Mouse (Mus musculus) cerebellum, adult 2 months (tissue): ENCODE measurements at regions not wholly inside any gene's neighbourhood (a gene's known extent, or its start where the extent isn't known, plus 50 kb on each side); places are given as distances from the start of the nearest gene placed in this dataset.

Source experiments
- DNase-seq, 2 experiments: peaks; one replicate each; pipeline ENCODE4 v3.0.0; 2021
- H3K27ac ChIP-seq: fragments of 200-500 bp; 2 replicates; pipeline ENCODE4 v1.5.1; 2012; ENCODE audit warnings: low read length, control low read depth, inconsistent platforms; ENCODE audit not compliant: insufficient read depth
- H3K27me3 ChIP-seq: fragments of 200-500 bp; 2 replicates; pipeline ENCODE4 v1.6.1; 2012; ENCODE audit warnings: inconsistent platforms, mild to moderate bottlenecking, low read length, moderate library complexity; ENCODE audit not compliant: control insufficient read depth, insufficient read depth
- H3K4me1 ChIP-seq: fragments of 200-500 bp; 2 replicates; pipeline ENCODE4 v1.6.1; 2011; ENCODE audit warnings: low read length; ENCODE audit not compliant: control insufficient read depth, insufficient read depth
- H3K4me3 ChIP-seq: fragments of 200-500 bp; replicated peaks from 2 replicates; pipeline ENCODE3; 2011; ENCODE audit warnings: mild to moderate bottlenecking, low read depth, low read length, control low read depth; ENCODE audit not compliant: insufficient read depth
- CTCF ChIP-seq: fragments of 200-500 bp; IDR thresholded peaks from 2 replicates; pipeline ENCODE4 v1.5.1; 2011; ENCODE audit warnings: low read depth, mild to moderate bottlenecking, control low read depth, low read length, moderate library complexity, borderline replicate concordance; ENCODE audit not compliant: insufficient read depth
- POLR2A ChIP-seq: fragments of 200-500 bp; IDR thresholded peaks from 2 replicates; pipeline ENCODE4 v1.6.1; 2011; ENCODE audit warnings: low read length, control low read depth, borderline replicate concordance; ENCODE audit not compliant: insufficient read depth
- WGBS: fragments of 180-500 bp; shearing (Covaris S2); methylation state at CpG from one replicate; pipeline ENCODE4 v1.1.7; 2018; 5-methylcytosine and 5-hydroxymethylcytosine counted together

DNA sequence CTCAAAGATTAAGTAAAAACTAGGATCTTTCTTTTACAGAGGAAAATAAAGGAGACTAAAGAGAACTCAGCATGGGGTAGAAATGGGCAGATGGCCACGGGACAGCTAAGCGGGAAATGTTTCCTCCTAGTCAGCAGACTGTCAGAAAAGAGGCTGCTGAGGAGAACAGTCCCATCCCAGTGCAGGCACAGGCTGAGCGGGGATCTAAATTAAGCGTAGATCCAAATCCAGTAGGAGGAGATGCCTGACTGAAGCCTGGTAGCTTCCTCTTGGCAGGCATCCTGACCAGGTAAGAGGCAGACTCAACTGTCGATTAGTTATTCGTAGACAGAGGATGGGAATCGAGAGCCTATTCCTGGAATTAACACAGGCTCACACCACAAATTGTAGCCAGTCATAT, 569.2 kb downstream of the Ipo11 start:
- TF ChIP-seq CTCF = no peak
- TF ChIP-seq POLR2A = no peak
- H3K4me1 ChIP-seq = no peaks in the 10 kb centered on the region
- no peak for DNase-seq
- 51% methylated on average over 7 of the region's 7 CpGs for WGBS
- no peak overlapping the region for H3K4me3 ChIP-seq
- no peaks in the 10 kb centered on the region for H3K27me3 ChIP-seq
- H3K27ac ChIP-seq = no peak overlapping the region

DNA sequence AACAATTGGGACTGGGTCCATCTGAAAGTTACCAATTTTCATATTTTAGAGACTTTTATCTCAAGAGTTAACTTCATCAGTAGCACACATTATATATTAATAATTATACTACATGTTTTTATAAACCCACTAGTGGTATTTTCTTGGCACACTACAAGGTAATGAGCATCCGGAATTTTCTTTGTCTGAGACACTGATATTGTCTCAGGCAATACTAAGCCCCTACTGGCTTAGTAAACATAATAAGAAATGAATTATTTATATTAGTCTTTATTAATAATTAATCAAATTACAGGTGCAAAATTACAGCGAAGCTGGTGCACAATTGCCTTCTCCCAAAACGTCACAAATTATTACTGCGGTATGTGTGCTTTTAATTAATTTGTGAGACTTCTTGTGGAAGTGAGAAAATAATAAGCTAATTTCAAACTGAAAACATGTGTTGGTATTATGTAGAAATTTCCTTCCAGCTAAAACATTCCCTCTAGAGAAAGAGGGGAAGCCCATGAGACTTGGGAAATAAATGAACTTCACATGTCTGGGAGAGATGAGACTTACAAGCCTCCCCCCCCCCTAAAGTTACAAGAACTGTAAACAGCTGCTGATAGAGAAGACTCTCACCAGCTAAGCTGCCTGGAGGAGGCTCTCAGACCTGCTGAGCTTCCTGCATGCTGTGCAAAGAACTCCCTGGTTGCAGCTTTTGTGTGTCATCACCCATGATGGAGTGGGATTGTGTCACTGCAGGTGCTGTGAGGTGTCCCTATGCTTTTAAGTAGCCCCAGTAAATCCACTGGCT, 583.9 kb downstream of the Ipo11 start:
- DNase-seq = no peak
- H3K27ac ChIP-seq = no peak overlapping the region
- H3K4me1 ChIP-seq = no peaks in the 10 kb centered on the region
- WGBS = 84% methylated on average over 4 of the region's 4 CpGs
- no peaks in the 10 kb centered on the region for H3K27me3 ChIP-seq
- no peak overlapping the region for H3K4me3 ChIP-seq
- TF ChIP-seq POLR2A (no peak), CTCF (no peak)

DNA sequence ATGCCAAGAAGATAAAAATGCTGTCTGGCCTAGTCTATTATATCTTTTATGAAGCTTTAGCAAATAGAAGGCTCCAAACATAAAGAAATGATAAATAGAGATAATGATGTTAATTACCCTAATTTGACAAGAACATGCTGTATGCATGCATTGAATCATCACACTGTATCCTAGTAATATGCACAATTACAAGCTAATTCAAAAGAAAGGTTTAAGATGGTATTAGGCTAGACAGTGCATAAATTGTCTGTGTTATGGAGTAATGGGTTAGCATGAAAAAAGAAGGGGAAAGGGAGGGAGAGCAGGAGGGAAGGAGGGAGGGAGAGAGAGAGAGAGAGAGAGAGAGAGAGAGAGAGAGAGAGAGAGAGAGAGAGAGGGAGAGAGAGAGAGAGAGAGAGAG, 604.7 kb downstream of the Ipo11 start:
- H3K27ac ChIP-seq = no peak overlapping the region
- no peak for DNase-seq

DNA sequence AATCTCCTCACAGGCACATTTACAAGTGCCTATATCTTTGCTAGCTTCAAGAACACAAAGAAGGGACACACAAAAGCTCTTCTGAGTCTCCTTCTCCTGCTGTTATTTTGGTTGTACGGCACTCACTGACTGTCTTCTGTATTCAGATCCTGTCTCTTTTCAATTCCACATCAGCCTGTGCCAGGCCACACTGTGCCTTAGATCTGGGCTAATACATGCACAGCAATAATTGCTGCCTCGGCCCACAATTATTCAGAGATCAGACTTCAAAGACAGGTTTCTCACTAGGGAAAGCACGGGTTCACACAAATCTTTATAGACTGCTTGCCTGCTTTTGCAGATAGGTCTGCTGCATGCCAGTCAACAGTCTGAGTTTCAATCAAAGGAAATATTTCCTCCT, 617.8 kb downstream of the Ipo11 start:
- H3K27ac ChIP-seq = no peak overlapping the region
- H3K27me3 ChIP-seq = no peaks in the 10 kb centered on the region
- H3K4me3 ChIP-seq = no peak overlapping the region
- no peak for DNase-seq
- 31% methylated on average over 3 of the region's 3 CpGs for WGBS
- TF ChIP-seq POLR2A (no peak), CTCF (no peak)
- H3K4me1 ChIP-seq = no peaks in the 10 kb centered on the region

More for the DNA sequence above, 604.7 kb downstream of the Ipo11 start:
- Histone ChIP-seq H3K4me3 (no peak overlapping the region), H3K4me1 (no peaks in the 10 kb centered on the region), H3K27me3 (no peaks in the 10 kb centered on the region)
- TF ChIP-seq POLR2A = no peak
- TF ChIP-seq CTCF = no peak

DNA sequence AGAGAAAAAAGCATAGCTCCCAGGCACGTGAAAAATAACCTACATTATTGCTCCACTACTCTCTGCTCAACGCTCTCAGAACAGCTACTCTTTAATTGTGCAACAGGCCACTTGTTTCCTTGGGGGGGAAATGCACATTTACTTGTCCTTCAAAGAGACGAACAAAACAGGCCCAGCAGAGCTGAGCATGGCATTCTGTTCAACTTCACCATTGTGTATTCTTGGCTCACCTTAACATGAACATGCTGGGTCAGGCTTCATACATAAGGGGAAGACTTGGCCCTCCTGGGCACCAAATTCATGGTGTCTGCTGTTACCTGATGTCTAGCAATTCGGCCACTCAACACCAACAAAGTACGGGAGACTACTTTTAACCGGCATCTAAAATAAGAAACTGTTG, 618.3 kb downstream of the Ipo11 start:
- Histone ChIP-seq H3K27ac (no peak overlapping the region), H3K4me3 (no peak overlapping the region), H3K27me3 (no peaks in the 10 kb centered on the region), H3K4me1 (no peaks in the 10 kb centered on the region)
- 65% methylated on average over 6 of the region's 6 CpGs for WGBS
- DNase-seq = no peak
- TF ChIP-seq CTCF (no peak), POLR2A (no peak)

DNA sequence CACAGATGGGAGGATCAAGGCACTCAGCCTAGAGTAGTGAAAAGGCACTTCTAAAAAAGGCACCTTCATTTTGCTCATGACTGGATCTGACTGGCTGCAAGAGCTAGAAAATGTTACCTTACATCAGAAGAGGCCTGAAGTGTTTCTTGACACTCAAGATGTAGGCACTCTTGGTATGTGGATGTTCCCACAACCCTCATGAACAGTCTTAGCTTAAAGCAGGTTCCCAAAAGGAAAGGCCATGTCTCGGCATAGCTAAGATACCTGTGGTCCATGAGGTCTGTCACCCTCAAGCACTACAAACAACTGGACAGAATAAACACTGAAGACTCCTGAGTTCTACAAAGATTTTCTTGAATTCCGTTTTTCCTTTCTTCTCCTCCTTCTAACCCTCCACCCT, 619.5 kb downstream of the Ipo11 start:
- TF ChIP-seq POLR2A = no peak
- no peak for TF ChIP-seq CTCF
- DNase-seq = no peak
- H3K4me1 ChIP-seq = no peaks in the 10 kb centered on the region
- H3K27ac ChIP-seq = no peak overlapping the region
- H3K27me3 ChIP-seq = no peaks in the 10 kb centered on the region
- 90% methylated on average over 2 of the region's 2 CpGs for WGBS
- H3K4me3 ChIP-seq = no peak overlapping the region

DNA sequence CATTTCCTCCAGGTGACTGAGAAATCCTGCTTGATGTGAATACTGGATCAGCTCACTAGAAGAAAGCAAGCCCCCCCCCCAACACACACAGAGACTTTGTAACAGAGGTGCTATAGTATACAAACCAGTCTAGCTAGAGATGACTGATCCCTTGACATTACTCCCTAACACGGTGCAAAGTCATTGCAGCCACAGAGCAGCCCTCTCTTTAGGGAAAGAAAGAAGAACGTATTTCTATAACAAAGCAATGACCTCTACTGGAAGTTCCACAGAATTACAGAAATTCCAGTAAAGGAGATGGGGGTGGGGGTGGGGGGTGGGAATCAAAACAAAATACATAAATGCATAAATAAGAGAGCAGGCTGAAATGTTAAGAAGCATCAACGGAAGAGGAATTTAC, 655.6 kb downstream of the Ipo11 start:
- DNase-seq = no peak
- Histone ChIP-seq H3K4me3 (no peak overlapping the region), H3K27me3 (no peaks in the 10 kb centered on the region), H3K27ac (no peak overlapping the region), H3K4me1 (no peaks in the 10 kb centered on the region)
- WGBS = 44% methylated on average over 3 of the region's 3 CpGs
- TF ChIP-seq POLR2A (no peak), CTCF (no peak)

DNA sequence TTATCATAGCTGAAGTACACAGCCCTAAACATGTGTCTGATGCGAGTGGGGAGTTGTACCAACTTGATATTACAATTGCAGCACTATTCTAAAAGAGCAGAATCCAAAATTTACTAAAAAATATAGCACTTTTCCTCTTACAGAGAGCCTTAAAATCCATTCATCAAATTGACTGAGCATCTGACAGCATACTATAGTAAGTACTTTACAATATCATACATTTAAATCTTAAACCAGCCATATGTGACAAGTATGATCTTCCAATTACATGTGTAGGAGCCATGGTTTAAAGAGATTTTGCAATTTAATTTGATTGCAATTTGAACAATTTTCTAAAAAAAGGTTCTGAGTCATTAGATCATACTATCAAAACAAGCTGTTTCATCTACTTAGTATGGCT, 676.9 kb downstream of the Ipo11 start:
- no peaks in the 10 kb centered on the region for H3K27me3 ChIP-seq
- no peak overlapping the region for H3K27ac ChIP-seq
- TF ChIP-seq CTCF (no peak), POLR2A (no peak)
- H3K4me1 ChIP-seq = no peaks in the 10 kb centered on the region
- no peak for DNase-seq
- WGBS = 69% methylated on average over 1 of the region's 1 CpGs
- no peak overlapping the region for H3K4me3 ChIP-seq
